Mouse (Mus musculus) hindbrain, postnatal 0 days (tissue): ENCODE data around the gene Fam114a1. TPM values are rescaled to one million over a fixed set of nuclear protein-coding genes. Genes with fewer than 3 reads are reported as not detected.

Experiments used
- ATAC-seq: fragments of 200-750 bp; cut with Nextera tagmentation; 2 replicates; pipeline ENCODE4 v1.8.0; 2017; ENCODE audit warnings: mild to moderate bottlenecking, moderate TSS enrichment, moderate library complexity
- DNase-seq: peaks from one replicate; pipeline ENCODE4 v3.0.0-alpha.2; 2015; ENCODE audit warnings: low spot score
- H3K27ac ChIP-seq: fragments of 300-500 bp; sonication (generic); 2 replicates; pipeline ENCODE4 v1.5.1; 2014; ENCODE audit warnings: mild to moderate bottlenecking
- H3K27me3 ChIP-seq: fragments of 300-500 bp; sonication (generic); 2 replicates; pipeline ENCODE4 v1.6.1; 2014; ENCODE audit warnings: low read length, mixed read lengths; ENCODE audit not compliant: insufficient read depth
- H3K36me3 ChIP-seq: fragments of 300-500 bp; sonication (generic); 2 replicates; pipeline ENCODE4 v1.6.1; 2014; ENCODE audit warnings: low read length, mixed read lengths; ENCODE audit not compliant: insufficient read depth
- H3K4me1 ChIP-seq: fragments of 300-500 bp; sonication (generic); 2 replicates; pipeline ENCODE4 v1.6.1; 2014; ENCODE audit warnings: antibody characterized with exemption, low read length, mixed read lengths; ENCODE audit not compliant: insufficient read depth
- H3K4me2 ChIP-seq: fragments of 300-500 bp; sonication (generic); 2 replicates; pipeline ENCODE4 v1.6.1; 2014; ENCODE audit warnings: low read depth, mild to moderate bottlenecking, low read length, moderate library complexity, mixed read lengths
- H3K4me3 ChIP-seq: fragments of 300-500 bp; sonication (generic); 2 replicates; pipeline ENCODE4 v1.5.1; 2014; ENCODE audit warnings: low read length
- H3K9ac ChIP-seq: fragments of 300-500 bp; sonication (generic); replicated peaks from 2 replicates; pipeline ENCODE4 v1.6.1; 2014; ENCODE audit warnings: mild to moderate bottlenecking, low read length, moderate library complexity, mixed read lengths
- H3K9me3 ChIP-seq: fragments of 300-500 bp; sonication (generic); 2 replicates; pipeline ENCODE4 v1.6.1; 2016; ENCODE audit warnings: low read length, mixed read lengths
- CTCF ChIP-seq: IDR thresholded peaks from 2 replicates; pipeline ENCODE4 v1.5.1; 2016; ENCODE audit warnings: antibody characterized with exemption, control low read depth, low read depth
- WGBS: fragments of 180-500 bp; shearing (Covaris S2); extraction: QIAGEN DNeasy Blood & Tissue Kit; methylation state at CpG from one replicate; pipeline ENCODE4 v1.1.7; 2014; 5-methylcytosine and 5-hydroxymethylcytosine counted together
- polyA plus RNA-seq: library from polyadenylated mRNA; unstranded; fragments of >200 nt; fragmentation: Nextera tagmentation; extraction: Ambion mirVana; gene quantifications from 2 replicates; pipeline ENCODE4 v1.2.1, GENCODE M21; 2015
- total RNA-seq: library from RNA; depleted of rRNA; stranded (reverse); fragments of >200 nt; gene quantifications from 2 replicates; pipeline ENCODE4 v1.2.3, GENCODE M21; 2014

Gene Fam114a1
- total and polyA plus RNA-seq, 2 experiments from 2014 or later, result 3.9 to 7.3 TPM

DNA sequence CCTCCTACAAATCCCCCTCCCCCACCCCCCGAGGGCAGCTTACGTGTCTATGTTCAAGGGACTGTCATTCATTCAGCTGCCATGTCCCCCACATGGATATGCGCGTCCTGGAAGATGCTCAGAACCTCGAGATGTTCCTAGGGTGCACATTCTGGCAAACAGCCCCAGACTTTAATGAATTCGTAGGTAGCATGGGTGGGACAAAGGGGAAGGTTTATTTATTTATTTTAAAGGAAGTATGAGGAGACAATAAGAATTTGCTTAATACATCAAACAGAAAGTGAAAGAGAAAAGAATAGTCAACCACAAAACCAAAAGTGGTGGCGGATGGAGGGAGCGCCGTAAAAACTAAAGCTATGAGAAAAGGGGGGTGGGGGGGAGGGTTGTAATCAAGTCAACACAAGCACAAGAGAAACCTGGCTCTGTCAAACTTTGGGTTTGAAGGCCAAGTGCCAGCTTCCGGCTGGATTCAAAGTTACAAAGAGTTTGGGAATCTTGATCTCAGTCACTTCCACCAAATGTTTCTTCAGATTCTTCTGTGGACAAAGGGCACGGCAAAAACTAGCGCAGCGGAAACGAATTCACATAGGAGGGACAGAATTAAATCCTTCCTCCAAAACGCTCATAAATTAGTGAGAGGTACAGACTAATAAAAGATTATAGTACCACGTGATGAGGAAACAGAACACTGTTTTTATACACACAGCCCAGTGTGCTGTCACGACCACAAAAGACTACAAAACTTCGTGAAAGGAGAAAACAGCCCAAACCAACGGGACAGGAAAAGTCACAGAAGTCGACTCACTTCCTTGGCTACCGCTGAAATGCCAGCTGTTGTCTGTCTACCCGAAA, 10.7 kb upstream of the Fam114a1 start:
- Histone ChIP-seq H3K9ac (no peak overlapping the region), H3K9me3 (no peaks in the 10 kb centered on the region), H3K4me2 (no peak overlapping the region), H3K27ac (no peak overlapping the region), H3K27me3 (no peaks in the 10 kb centered on the region), H3K4me1 (no peaks in the 10 kb centered on the region), H3K36me3 (no peaks in the 10 kb centered on the region), H3K4me3 (no peak overlapping the region)
- 82% methylated on average over 22 of the region's 22 CpGs for WGBS
- DNase-seq (no peak), ATAC-seq (no peak)
- no peak for TF ChIP-seq CTCF

DNA sequence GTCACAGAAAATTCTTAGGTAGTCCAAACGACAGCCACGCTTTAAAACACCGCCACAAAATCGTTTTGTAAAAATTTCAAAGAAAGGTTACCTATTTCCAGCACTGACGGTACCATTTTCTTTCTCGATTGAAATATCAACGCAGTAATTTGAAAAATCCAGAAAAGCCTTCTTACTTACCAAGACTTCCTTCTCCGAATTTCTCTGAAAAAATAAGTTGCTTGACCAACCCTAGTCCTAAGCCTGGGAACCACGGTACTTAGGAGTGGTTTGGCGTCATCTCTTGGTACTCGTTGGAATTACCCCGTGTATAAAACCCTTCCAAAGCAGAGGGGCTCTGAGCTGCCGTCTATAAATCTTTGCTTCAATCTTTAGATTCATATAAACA, 10.0 kb upstream of the Fam114a1 start, which contains the start of gene Tlr6:
Gene Tlr6 (minus strand): TSS at position 255 of the 388 bp plus-strand sequence.
- Histone ChIP-seq H3K36me3 (no peaks in the 10 kb centered on the region), H3K27ac (no peak within 1 kb of the TSS), H3K9ac (no peak within 1 kb of the TSS), H3K27me3 (no peaks in the 10 kb centered on the region), H3K9me3 (no peaks in the 10 kb centered on the region), H3K4me2 (no peak within 1 kb of the TSS), H3K4me1 (no peaks in the 10 kb centered on the region), H3K4me3 (no peak within 1 kb of the TSS)
- 83% methylated on average over 13 of the region's 13 CpGs for WGBS
- no peak for TF ChIP-seq CTCF
- no peak for ATAC-seq
- DNase-seq, result no peak

DNA sequence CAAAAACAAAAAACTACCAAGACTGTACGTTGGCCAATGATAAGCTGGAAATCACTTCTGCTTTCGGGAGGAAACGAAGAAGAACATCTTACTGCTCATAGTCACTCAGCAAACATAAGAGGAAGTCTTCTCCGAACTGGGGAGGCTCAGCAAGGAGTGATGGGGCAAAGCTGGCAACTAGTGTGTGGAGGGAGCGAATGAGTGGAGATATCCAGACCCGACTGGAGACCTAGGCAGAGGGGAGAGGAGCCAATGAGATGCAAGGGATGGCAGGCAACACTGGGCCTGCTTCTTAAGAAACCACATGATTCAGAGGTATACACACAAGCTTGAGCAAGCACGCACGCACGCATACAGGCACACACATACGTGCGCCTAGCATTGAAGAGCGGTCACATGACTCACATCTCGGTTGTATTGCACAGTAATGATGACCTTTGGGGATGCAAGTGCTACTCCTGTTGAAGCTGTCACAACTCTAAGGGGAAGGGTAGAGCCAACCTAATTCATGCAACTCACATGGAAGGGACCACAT, 8.9 kb upstream of the Fam114a1 start:
- H3K36me3 ChIP-seq, result no peaks in the 10 kb centered on the region
- H3K27ac ChIP-seq, result no peak overlapping the region
- H3K9ac ChIP-seq, result no peak overlapping the region
- H3K4me2 ChIP-seq, result no peak overlapping the region
- H3K4me3 ChIP-seq, result no peak overlapping the region
- DNase-seq (no peak), ATAC-seq (no peak)
- H3K27me3 ChIP-seq, result no peaks in the 10 kb centered on the region
- no peak for TF ChIP-seq CTCF
- no peaks in the 10 kb centered on the region for H3K4me1 ChIP-seq
- WGBS, result 90% methylated on average over 13 of the region's 13 CpGs
- no peaks in the 10 kb centered on the region for H3K9me3 ChIP-seq

DNA sequence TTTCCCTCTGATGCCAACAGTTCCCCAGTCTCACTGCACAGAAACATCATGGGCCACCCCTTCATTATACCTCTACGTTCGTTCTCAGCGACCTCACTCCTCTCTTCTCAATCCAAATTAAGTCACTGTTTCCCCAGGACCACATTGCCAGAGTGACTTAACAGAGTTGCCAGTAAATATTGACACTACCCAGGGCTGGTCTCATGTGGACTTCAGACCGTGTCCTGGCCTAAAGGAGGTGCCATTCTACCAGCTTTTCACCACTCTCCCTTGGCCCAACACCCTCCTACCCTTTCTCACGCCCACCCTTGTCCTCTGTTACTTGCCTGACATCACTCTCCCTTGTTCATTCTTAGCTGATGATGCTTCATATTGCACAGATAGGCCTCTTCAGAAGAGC, 6.6 kb upstream of the Fam114a1 start:
- Histone ChIP-seq H3K4me3 (no peak overlapping the region), H3K36me3 (no peaks in the 10 kb centered on the region), H3K4me2 (no peak overlapping the region), H3K27ac (no peak overlapping the region), H3K27me3 (no peaks in the 10 kb centered on the region), H3K4me1 (no peaks in the 10 kb centered on the region), H3K9ac (no peak overlapping the region), H3K9me3 (no peaks in the 10 kb centered on the region)
- TF ChIP-seq CTCF, result no peak
- DNase-seq, result no peak
- ATAC-seq, result no peak
- WGBS, result 86% methylated on average over 5 of the region's 5 CpGs

DNA sequence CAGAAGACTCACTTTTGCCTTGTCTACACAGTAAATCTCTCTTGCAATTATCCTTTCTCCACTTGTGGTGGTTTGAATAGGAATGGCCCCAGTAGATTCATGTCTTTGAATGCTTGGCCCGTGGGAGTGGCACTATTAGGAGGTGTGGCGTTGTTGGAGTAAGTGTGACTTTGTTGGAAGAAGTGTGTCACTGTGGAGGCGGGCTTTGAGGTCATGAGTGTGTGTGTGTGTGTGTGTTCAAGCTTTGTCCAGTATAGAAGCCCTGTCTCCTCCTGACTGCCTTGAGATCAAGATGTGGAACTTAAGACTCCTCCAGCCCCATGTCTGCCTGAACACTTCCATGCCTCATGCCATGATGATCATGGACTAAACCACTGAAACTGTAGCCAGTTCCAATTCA, 6.1 kb upstream of the Fam114a1 start:
- Histone ChIP-seq H3K27me3 (no peaks in the 10 kb centered on the region), H3K9me3 (no peaks in the 10 kb centered on the region), H3K4me1 (no peaks in the 10 kb centered on the region), H3K4me2 (no peak overlapping the region), H3K36me3 (no peaks in the 10 kb centered on the region), H3K27ac (no peak overlapping the region), H3K4me3 (no peak overlapping the region), H3K9ac (no peak overlapping the region)
- TF ChIP-seq CTCF, result no peak
- ATAC-seq (no peak), DNase-seq (no peak)
- WGBS, result 91% methylated on average over 3 of the region's 3 CpGs

DNA sequence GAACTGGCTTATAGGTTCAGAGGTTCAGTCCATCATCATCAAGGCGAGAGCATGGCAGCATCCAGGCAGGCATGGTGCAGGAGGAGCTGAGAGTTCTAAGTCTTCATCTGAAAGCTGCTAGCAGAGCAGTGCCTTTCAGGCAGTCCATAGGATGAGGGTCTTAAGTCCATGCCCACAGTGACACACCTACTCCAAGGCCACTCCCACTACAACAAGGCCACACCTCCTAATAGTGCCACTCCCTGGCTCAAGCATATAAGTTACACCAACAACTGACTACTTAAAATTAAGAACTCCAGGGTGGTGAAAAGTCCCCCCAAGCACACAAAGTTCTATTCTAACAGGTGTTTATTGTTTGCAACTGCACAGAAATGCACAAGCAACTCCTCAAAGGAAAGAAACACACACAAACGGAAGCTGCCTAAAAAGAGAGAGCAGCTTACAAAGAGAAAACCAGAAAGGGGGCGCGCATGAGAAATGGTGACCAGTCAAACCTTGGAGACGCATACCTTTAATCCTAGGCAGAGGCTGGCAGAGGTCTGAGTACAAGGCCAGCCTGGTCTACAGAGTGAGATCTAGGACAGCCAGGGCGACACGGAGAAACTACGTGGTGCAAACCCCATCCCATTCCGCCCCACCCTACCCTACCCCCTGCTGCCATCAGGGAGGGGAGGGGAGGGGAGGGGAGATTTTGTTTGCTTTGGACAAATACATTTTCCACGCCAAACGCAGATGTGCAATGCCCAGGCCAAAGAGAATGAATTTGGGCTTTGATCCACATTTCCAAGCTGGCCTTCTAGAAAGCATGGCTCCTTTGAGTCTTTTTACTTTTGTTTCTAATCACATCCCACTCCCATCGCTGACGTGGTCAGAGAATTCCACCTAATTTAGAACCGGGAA, 660 bp upstream of the Fam114a1 start:
- peak overlapping the region; percentile 56 for H3K9ac ChIP-seq
- H3K4me3 ChIP-seq, result peak overlapping the region; percentile 61
- no peaks in the 10 kb centered on the region for H3K9me3 ChIP-seq
- ATAC-seq (no peak), DNase-seq (peak; percentile 31)
- no peaks in the 10 kb centered on the region for H3K36me3 ChIP-seq
- no peaks in the 10 kb centered on the region for H3K4me1 ChIP-seq
- no peak for TF ChIP-seq CTCF
- peak overlapping the region; percentile 92 for H3K4me2 ChIP-seq
- WGBS, result 5% methylated on average over 14 of the region's 14 CpGs
- no peaks in the 10 kb centered on the region for H3K27me3 ChIP-seq
- no peak overlapping the region for H3K27ac ChIP-seq
